Mouse (Mus musculus) cerebellum, adult 2 months (tissue): ENCODE measurements at regions not wholly inside any gene's neighbourhood (a gene's known extent, or its start where the extent isn't known, plus 50 kb on each side); places are given as distances from the start of the nearest gene placed in this dataset.

Source experiments
- CTCF ChIP-seq: fragments of 200-500 bp; IDR thresholded peaks from 2 replicates; pipeline ENCODE4 v1.5.1; 2011; ENCODE audit warnings: low read depth, mild to moderate bottlenecking, control low read depth, low read length, moderate library complexity, borderline replicate concordance; ENCODE audit not compliant: insufficient read depth
- POLR2A ChIP-seq: fragments of 200-500 bp; IDR thresholded peaks from 2 replicates; pipeline ENCODE4 v1.6.1; 2011; ENCODE audit warnings: low read length, control low read depth, borderline replicate concordance; ENCODE audit not compliant: insufficient read depth

DNA sequence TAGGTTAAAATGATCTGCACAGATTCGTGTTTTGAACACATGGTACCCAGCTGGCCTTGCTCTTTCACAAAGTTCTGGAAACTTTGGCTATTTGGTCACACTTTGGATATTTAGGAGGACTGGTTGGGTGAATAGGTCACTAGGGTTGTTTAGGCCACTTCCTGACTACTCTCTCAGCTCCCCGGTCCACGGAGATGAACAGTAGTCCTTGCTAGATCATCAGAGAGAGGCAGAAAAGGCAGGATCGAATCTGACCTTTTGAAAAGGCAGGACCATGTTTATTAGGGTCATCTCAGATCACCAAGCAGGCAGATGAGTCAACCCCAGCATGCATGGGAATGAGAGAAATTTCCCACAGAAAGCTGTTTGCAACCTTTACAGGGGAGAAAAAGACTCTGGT is 229.3 kb upstream of the Sall1 start:
- no peak for TF ChIP-seq POLR2A
- TF ChIP-seq CTCF = no peak
